Mouse (Mus musculus) adrenal gland, postnatal 4 days (tissue): ENCODE data around the gene Igfbp4. TPM values are rescaled to one million over a fixed set of nuclear protein-coding genes. Genes with fewer than 3 reads are reported as not detected.

Experiments used
- DNase-seq, 2 experiments: peaks; one replicate each; pipeline ENCODE4 v3.0.0; 2021 to 2022; ENCODE audit warnings: low spot score in 2 of 2, mixed read lengths in 2 of 2
- total RNA-seq, 2 experiments: library from RNA; stranded (reverse); gene quantifications; 2 replicates each; pipeline ENCODE4 v1.2.3; 2021

Gene Igfbp4
- total RNA-seq, 2 experiments from 2014 or later, result 223 to 254 TPM

- no peak for DNase-seq
Observed at GRCm38 (mm10) chr11:99080902-99081543, 40.0 kb downstream of the Igfbp4 start.

GRCm38 (mm10) chr11:99081566-99081965, 40.5 kb downstream of the Igfbp4 start:
- DNase-seq, result no peak

- no peak for DNase-seq
Observed at GRCm38 (mm10) chr11:99082098-99082497, 41.1 kb downstream of the Igfbp4 start.

- no peak for DNase-seq
Observed at GRCm38 (mm10) chr11:99083516-99083915, 42.5 kb downstream of the Igfbp4 start.

- no peak for DNase-seq
Observed at GRCm38 (mm10) chr11:99084366-99084765, 43.3 kb downstream of the Igfbp4 start.

GRCm38 (mm10) chr11:99088486-99088885, 47.4 kb downstream of the Igfbp4 start:
- DNase-seq, result no peak

GRCm38 (mm10) chr11:99089077-99089601, 48.1 kb downstream of the Igfbp4 start, which contains the start of gene Tns4:
Tns4 (minus strand) TSS chr11:99089306.
- no peak for DNase-seq

DNA sequence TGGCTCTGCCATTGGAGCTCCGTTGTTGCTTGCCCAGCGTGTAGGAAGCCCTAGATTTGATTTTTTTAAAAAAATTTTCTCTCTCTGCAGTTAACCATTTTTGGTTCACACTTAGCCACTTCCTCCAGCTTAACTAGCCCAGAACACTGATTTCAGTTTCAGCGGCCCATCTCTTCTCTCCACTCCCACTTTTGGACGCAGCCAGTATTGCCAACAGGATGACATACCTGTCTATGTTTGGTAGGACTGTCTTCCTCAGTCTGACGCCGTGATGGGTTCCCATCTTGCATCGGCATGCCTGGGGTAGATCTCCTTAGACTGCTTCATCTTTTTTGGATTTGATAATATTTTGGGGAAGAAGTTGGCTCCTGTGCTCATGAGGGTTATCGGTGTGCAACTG, 49.3 kb downstream of the Igfbp4 start:
- DNase-seq, result no peak

- no peak for DNase-seq
Observed at GRCm38 (mm10) chr11:99091666-99092065, 50.6 kb downstream of the Igfbp4 start.

- DNase-seq, result no peak
Observed at GRCm38 (mm10) chr11:99093740-99094139, 52.7 kb downstream of the Igfbp4 start.

DNA sequence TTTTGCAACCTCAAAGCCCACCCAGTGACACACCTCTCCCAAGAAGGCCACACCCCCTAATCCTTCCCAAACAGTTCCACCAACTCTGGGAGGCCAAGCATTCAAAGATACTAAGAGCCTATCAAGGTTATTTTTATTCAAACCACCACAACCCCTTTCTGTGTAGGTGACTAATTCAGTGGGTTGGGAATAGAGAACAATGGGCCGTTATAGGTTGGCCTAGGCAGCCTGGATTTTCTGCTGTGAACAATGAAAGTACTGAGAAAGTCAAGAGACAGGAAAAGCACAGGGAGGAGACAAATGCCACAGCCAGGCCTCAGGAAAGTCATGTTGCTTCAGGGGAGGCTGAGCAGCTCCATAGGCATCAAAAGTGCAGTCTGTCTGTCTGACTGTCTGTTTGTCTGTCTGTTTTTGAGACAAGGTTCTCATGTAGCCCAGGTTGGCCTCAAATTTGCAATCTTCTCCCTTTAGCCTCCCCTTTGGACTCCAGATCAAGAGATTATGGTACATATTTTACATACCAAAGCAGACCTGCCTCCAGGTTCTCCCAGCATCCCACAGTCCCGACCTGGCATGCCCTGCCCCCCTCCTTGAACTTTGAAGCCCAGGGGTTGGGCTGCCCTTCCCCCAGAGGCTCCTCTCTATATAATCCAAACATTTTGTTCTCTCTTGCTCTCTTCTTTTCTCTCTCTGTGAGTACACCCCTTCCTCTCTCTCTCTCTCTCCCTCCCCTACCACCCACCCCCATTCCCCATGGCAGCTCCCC, 54.0 kb downstream of the Igfbp4 start:
- DNase-seq, result no peak

DNA sequence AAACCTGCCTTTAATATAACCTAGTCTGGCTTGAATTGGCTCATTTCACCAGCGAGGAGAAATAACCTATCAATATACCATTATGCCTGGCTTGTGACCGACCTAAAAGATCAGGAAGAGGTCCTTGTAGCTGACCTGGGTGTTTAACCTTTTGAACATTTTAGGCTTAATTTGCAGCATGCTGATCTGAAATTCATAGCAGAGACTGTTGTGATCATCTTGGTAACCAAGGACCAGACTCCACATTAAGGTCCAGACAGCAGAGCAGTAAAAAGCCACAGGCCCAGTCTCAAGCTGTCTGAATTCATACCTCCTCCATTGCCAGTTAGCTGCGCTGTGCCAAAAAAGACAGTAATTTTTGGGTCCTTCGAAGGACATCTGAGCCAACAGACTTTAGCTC, 54.7 kb downstream of the Igfbp4 start:
- no peak for DNase-seq

DNA sequence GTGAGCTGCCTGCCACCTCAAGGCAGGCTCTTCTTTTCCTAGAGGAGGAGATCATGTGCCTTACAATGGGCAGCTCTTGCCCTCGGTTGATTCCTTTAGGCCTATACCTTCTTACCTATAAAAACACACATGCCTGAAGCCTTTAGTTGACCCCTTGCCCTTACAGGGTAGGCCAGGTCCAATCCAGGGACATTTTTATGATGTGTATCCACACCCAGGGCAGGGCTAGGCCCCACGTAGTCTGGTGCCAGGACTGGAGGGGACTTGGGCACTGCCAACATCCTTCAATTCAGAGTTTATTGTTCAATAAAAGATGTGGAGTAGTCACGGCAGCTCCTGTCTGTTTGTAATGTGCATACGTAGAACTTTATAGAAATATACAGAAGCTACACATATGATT, 55.4 kb downstream of the Igfbp4 start:
- DNase-seq, result no peak

DNA sequence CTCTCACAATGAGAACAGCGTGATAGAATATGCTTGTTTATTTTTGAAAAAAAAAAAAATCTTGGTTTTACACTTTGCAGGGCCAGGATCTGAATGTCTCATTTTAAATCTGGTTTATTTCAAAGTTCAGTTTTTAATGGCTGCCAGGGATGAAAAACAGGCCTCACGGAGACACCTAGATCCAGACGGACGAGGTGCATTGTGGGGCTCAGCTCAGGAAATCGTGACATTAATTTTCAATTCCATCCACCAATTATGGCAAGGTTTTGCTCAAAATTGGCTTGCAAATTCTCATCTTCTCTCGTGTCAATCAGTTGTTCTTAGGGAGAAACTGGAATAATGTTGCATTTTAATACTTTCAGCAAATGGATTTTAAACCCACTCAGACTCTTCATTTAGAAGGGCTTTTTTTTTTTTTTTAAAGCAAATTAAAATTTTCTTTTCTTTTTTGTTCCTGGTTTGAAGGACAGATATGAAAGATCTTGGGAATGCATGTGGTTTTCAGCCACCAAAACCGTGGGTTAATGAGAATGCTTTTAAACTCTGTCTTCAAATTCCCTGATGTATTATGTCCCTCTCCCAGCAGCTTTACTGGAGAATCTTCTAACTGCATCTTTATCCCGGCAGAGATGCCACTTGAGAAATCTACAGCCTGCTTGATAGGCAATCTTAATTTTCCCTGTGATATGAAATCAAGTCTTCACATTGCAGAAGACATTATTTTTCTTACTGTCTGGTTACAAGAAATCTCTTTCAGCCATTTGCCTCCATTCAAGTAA, 56.1 kb downstream of the Igfbp4 start:
- DNase-seq, result no peak

DNA sequence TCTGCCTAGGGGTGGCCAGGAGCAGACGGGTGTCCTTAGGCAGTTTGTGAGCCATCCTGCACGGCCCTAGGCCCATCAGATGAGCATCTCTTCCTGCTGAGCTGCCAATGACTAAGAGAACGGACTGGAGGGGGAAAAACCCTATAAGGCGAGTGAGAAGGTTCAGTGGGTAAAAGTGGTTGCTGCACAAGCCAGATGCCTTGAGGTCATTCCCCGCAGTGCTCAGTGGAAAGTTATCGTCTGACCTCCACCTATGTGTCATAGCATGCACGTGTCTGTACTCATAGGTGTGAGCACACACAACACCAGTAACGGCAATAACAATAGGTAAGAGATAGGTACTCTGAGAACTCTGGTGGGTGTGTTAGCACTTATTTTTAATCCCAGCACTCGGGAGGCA, 57.9 kb downstream of the Igfbp4 start:
- no peak for DNase-seq

DNA sequence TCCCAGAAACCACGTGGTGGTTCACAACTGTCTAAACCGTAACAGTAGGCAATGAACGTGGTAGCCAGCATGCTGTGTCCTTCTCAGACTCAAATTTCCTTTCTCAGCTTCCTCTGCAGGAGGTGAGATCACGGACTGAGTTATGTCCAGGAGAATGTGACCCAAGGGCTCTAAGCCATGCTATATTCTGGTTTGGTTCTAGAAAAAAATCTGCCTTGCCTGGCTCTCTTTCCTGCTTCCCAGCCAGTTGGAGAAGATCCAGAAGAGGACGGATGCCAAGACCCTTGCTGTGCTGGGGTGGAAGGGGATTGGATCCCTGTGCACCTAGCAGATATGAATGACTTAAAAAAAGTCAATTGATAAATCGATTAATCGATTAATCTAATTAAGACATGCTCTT, 58.5 kb downstream of the Igfbp4 start:
- no peak for DNase-seq

DNA sequence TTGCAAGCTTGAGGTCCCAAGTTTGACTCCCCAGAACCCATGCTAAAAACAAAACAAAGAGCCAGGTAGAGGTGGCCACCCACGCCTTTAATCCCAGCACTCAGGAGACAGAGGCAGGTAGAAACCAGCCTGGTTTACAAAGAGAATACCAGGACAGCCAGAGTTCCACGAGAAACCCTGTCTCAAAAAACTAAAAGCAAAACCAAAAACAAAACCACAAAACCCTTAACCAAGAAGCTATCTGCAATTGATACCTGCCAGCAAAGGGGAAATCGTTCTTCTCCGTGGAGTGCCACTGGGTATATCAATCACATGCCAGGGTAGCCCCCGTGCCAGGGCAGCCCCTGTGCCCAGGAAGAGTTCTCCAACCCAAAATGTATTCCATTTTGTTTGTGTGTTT, 59.2 kb downstream of the Igfbp4 start:
- DNase-seq, result no peak

GRCm38 (mm10) chr11:99101693-99102092, 60.6 kb downstream of the Igfbp4 start:
- DNase-seq, result no peak

DNA sequence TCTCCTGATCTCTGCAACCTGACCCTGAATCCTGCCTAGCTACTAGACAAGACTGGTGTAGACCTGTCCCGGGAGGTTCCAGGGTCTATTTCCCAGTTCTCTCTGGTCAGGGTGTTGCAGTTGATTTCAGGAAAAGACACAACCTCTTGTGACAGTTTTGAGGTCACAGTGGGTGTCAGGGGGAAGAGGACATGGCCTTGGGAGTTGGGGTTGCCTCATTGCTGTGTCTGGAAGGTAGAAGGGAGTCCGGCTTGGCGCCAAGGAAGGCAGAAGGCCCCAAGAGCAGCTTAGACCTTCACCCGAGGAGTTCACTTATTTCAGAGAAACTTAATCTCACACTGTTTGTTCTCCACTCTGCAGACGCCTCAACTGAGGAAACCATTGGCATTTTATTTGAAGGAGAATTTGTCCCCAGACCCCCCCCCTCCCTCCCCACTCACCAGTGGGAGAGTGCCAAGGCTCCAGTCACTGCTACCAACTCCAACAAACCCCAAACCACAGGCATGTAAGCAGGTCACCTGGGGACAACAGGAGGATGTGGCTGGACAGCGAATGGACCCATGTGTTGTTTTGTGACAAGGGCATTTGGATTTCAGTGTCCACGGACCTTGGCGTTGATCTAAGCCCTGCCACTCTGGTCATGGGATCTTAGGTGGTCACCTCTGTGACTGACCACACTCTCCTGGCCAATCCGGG, 61.7 kb downstream of the Igfbp4 start:
- DNase-seq, result no peak
